Mouse (Mus musculus) layer of hippocampus, postnatal 10 days (tissue): ENCODE measurements at regions not wholly inside any gene's neighbourhood (a gene's known extent, or its start where the extent isn't known, plus 50 kb on each side); places are given as distances from the start of the nearest gene placed in this dataset.
A peak's percentile ranks its signal among the peaks of the same experiment; 100 is the strongest.

ENCODE experiments used
- DNase-seq, 2 experiments: peaks; one replicate each; pipeline ENCODE4 v3.0.0; 2021; ENCODE audit warnings: low spot score in 2 of 2

- DNase-seq = no peak
Observed at GRCm38 (mm10) chr11:117538732-117539131, 54.6 kb downstream of the Gm11733 start.

- DNase-seq = peak in 1 of 2 experiments; percentile 25
Observed at GRCm38 (mm10) chr11:117540609-117541008, 56.4 kb downstream of the Gm11733 start.

- peak in 1 of 2 experiments; percentile 40 for DNase-seq
Observed at GRCm38 (mm10) chr11:117541205-117541884, 57.2 kb downstream of the Gm11733 start.

DNA sequence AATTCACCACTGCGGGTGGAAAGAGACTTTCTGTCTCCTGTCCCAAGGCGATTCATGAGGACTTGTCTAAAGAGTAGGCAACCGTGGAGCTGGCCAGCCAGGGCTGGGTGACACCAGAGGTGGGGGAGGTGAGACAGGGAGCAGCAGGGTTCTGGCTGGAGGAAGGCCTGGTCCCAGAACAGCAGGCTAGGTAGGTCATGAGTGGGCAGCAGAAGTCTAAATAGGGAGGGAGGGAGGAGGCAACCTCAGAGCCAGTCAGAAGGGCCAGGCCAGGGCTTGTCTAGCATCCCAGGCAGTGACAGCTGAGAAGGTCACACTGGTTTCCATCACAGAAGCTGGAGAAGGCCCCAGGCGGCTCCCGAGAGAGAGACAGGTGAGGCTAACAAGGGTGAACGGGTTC, 59.0 kb downstream of the Gm11733 start:
- no peak for DNase-seq

DNA sequence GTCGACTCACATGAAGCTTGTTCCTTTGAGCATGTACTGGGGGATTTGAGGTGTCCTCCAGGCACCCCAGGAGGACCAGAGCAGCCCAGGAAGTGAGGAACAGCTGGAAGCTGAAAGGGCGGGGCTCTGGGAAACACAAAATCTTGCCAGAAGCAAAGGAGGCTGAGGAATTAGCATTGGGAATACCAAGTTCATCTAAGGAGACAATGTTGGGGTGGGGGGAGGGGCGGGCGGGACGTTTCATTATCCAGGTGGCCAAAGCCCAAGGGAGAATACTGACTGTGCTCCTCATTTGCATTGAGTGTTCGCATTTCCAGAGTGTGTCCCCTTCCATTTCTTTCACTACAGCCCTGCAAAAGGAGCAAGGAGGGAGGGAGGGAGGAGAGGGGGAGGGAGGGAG, 60.3 kb downstream of the Gm11733 start:
- no peak for DNase-seq

GRCm38 (mm10) chr11:117544926-117545325, 60.8 kb downstream of the Gm11733 start:
- no peak for DNase-seq

- DNase-seq = peak; percentile 36 to 47
Observed at GRCm38 (mm10) chr11:117551926-117552325, 67.8 kb downstream of the Gm11733 start.

- DNase-seq = peak; percentile 36 to 57
Observed at GRCm38 (mm10) chr11:117552430-117552969, 68.3 kb downstream of the Gm11733 start.

GRCm38 (mm10) chr11:117554111-117554510, 69.9 kb downstream of the Gm11733 start:
- no peak for DNase-seq

- no peak for DNase-seq
Observed at GRCm38 (mm10) chr11:117557474-117558381, 73.6 kb downstream of the Gm11733 start.

DNA sequence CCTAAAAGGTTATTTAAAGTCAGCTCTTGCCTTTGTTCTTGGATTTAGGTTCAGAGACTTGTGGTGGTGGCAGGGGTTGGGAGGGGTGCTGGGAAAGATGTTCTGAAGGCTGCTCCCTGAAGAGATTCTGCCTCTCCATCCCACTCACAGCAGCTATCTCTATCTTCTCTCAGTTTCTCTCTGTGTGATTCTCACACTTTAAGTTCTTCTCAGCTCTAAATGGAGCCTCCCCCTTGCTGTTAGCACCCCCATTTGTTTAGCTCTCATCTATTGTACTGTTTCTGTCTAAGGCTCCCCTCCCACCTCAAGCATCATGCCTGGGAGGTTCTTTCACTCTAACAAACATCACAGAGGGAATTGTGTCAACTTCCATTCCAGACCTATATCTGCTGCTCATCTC, 75.7 kb downstream of the Gm11733 start:
- no peak for DNase-seq

- no peak for DNase-seq
Observed at GRCm38 (mm10) chr11:117567961-117568605, 83.9 kb downstream of the Gm11733 start.

GRCm38 (mm10) chr11:117568606-117568991, 84.4 kb downstream of the Gm11733 start:
- DNase-seq = peak in 1 of 2 experiments; percentile 24

- no peak for DNase-seq
Observed at GRCm38 (mm10) chr11:117569566-117570101, 84.5 kb upstream of the Tnrc6c start.

DNA sequence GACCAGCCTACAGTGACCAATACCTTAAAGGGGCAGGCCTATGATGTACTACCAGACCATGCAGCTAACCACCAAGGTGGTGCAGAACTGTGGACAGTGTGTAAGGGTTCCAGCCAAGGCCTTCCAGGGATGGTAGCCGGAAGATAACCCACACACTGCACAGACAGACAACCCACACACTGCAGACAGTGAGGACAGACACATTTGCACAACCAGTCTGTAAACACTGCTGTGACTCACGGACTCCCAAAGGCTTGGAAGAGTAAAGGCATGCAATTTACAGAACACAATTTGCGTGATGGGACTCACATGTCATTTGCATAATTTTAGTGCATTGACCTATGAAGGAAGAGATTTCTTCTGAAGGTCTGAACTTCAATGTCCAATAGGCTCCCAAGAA, 82.2 kb upstream of the Tnrc6c start:
- DNase-seq = no peak

DNA sequence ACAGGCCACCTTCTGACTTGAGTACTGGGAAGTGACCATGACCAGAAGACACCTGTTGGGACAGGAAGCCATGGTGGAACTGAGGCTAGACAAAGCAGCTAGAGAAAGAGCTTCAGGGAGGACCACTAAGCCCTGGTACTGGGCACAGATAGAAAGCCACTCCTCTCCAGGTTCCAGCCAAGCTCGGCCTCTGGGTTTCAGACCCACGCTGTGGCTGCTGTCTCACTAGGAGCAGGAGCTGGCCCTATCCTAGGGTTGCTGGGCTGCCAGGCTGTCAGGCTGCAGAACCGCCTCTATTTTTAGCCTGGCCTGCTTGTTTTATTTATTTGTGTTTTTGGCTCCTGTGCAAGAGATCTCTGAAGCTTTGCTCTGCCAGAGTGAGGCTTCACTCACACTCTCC, 79.4 kb upstream of the Tnrc6c start:
- peak; percentile 47 to 53 for DNase-seq

DNA sequence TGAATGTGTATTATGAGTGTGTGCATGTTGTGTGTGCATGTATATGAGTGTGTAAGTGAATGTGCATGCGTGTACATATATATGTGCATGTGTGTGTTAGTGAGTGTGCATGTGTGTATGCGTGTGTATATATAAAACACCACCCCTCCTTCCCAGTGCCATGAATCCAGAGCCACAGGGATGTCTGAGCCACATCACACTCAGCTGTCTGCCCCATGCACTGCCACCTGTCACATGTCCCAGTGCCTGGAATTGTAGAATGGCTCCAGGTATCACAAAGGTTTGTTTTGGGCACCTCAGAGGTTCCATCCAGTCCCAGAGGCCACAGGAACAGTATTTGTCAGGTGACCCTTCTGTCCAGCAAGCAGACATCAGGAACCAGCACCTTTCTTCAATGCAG, 75.0 kb upstream of the Tnrc6c start:
- DNase-seq = no peak

DNA sequence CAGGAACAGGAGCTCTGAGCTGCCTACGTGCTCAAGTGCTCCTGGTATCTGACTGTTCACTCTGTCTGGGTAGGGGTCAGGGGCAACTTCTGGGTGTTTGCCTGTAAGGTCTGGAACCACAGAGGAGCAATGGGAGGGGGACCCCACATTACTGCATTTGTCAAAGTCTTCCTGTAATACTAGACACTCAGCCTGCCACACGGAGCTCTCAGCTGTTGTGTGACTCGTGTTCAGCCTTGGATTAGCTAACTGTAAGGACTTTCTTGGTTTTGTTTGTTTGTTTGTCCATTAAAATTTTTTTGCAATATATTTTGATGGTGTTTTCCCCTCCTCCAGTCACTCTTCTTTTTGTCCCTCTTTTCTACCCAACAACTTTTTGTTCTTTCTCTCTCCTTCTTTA, 74.4 kb upstream of the Tnrc6c start:
- no peak for DNase-seq

DNA sequence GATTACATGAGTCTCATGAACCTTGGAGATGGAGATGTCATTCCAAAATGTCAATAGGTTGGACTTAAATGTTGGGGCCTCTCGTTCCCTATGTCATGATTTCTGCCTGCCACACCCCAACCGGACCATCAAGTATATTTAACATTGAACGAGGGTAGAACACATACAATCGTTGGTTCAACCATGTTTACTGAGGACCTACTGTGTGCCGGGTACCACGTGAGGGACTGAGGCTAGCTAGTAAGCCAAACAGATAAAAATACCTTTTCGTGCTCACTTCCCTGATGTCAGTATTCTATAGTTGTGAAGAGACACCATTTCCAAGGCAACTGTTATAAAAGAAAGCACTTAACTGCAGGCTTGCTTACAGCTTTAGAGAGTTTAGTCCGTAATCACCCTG, 70.6 kb upstream of the Tnrc6c start:
- DNase-seq = no peak

DNA sequence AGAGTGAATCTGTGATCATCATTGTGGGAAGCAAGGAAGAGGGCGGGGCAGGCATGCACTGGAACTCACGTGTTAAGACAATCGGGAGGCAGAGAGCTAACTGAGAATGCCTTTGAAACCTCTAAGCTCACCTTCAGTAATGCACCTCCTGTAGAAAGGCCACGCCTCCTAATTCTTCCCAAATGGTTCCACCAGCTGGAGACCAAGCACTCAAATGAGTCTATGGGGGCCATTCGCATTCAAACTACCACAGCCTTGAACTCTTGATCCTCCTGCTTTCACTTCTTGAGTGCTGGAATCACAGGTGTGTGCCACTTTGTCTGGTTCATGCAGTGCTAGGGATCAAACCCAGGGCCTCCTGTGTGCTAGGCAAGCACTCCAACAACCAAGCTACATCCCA, 68.5 kb upstream of the Tnrc6c start:
- no peak for DNase-seq

DNA sequence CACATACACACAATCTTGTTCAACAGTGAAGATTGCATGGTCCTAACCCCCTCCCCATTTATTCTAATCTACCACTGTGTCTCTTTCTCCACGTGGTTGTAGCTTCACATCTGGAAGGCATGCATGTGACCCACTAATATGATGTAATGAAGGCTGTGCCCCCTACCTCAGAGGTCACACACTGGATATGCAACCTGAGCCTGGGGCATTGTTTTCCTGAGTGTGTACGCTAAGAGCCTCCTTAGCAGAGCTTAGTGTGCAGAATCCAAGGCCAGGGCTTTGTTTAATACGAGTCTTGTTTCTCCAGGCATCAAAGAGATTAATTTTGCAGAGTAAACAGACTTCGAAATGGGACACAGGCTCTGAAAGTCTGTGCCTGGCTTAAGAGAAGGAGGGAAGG, 68.0 kb upstream of the Tnrc6c start:
- DNase-seq = no peak
